In the genomic region with DNA sequence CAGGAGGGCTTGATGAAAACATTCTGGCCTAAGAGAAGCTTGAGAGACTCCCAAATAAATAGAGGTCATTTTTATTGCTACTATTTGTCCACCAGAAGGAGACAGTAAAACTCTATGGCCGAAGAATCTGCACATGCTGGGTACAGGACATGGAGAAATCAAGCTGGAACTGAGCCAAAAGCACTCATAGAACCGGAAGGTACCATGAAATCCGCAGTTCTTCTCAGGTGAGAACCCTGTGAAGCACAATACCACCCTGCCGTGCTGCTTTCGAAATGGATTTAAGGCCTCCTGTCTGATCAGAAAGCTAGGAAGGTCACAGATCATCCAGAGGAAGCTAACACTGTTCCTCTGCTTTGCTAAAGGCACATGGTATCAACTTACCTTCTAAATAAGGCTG, we compare ENCODE assay signal across 21 mouse cellular contexts. TPM values are rescaled to one million over a fixed set of nuclear protein-coding genes. Genes with fewer than 3 reads are reported as not detected.
DNase-seq lines count a peak whose midpoint lies in the region; ATAC-seq and TF ChIP-seq lines count a peak whose summit lies in the region.
"Had no signal": no experiment of that assay in that cellular context is flagged by ENCODE, and none has a peak within 500 bp of the region (broad histone marks: within the 10 kb centered on the region; RNA-seq: fewer than 3 reads in every experiment).

No protein-coding gene starts in this region.

- no peak overlapping the region for H3K4me2 ChIP-seq in intestine, postnatal 0 days (replicated peaks; ENCODE audit: low read depth)
- no peak overlapping the region for H3K4me2 ChIP-seq in intestine, embryonic 16.5 days (ENCODE audit: low read depth, low read length)
- H3K4me2 ChIP-seq: embryonic facial prominence, embryonic 15.5 days; heart, embryonic 15.5 days had no signal

- H3K27me3 ChIP-seq in intestine, postnatal 0 days (replicated peaks; ENCODE audit: control insufficient read depth, insufficient read depth, low read length), result no peaks in the 10 kb centered on the region
- no peaks in the 10 kb centered on the region for H3K27me3 ChIP-seq in intestine, embryonic 16.5 days (replicated peaks; ENCODE audit: control insufficient read depth, insufficient read depth, low read length)
- H3K27me3 ChIP-seq: embryonic facial prominence, embryonic 15.5 days; heart, embryonic 15.5 days; megakaryocyte, embryonic 14.5 days had no signal

- 0 out of 2 replicates have a peak, but pooled peaks have one; percentile 6 for TF ChIP-seq CTCF in intestine, postnatal 0 days (IDR thresholded peaks at IDR 0.05; ENCODE audit: low read depth)

- no peak for ATAC-seq in intestine, postnatal 0 days
- ATAC-seq in intestine, embryonic 16.5 days, result no peak
- no peak for ATAC-seq in megakaryocyte-erythroid progenitor cell, adult 5-6 weeks (replicated peaks; ENCODE audit: low FRiP score, low TSS enrichment, poor library complexity, severe bottlenecking)
- ATAC-seq: CD4-positive, CD25-positive, alpha-beta regulatory T cell, adult 4 months; inflammation-experienced regulatory T-cells, adult 6 months had no signal

- H3K4me1 ChIP-seq in intestine, postnatal 0 days (replicated peaks; ENCODE audit: control insufficient read depth, insufficient read depth, low read length), result no peaks in the 10 kb centered on the region
- H3K4me1 ChIP-seq in intestine, embryonic 16.5 days (ENCODE audit: control insufficient read depth, insufficient read depth, low read length), result no peaks in the 10 kb centered on the region
- H3K4me1 ChIP-seq: heart, embryonic 15.5 days; megakaryocyte, embryonic 14.5 days had no signal

- no peak overlapping the region for H3K9ac ChIP-seq in intestine, postnatal 0 days (ENCODE audit: low read depth, low read length)
- no peak overlapping the region for H3K9ac ChIP-seq in intestine, embryonic 16.5 days (ENCODE audit: low read depth, low read length)
- H3K9ac ChIP-seq: embryonic facial prominence, embryonic 15.5 days; heart, embryonic 15.5 days had no signal

- WGBS in intestine, postnatal 0 days, result 65% methylated on average over 5 of the region's 5 CpGs
- 64% methylated on average over 5 of the region's 5 CpGs for WGBS in intestine, embryonic 16.5 days

- H3K9me3 ChIP-seq in intestine, postnatal 0 days (ENCODE audit: control insufficient read depth), result no peaks in the 10 kb centered on the region
- no peaks in the 10 kb centered on the region for H3K9me3 ChIP-seq in intestine, embryonic 16.5 days (ENCODE audit: control insufficient read depth, low read length)
- H3K9me3 ChIP-seq: embryonic facial prominence, embryonic 15.5 days; forebrain, embryonic 10.5 days; heart, embryonic 15.5 days; hindbrain, embryonic 10.5 days; megakaryocyte, embryonic 14.5 days had no signal

- DNase-seq in lung, postnatal 36 days, result peak; percentile 4
- no peak for DNase-seq in lung, postnatal 10 days
- peak; percentile 51 for DNase-seq in ZHBTc4 (ENCODE audit: low read depth, low spot score)
- DNase-seq in skeletal muscle tissue, adult 2 months (ENCODE audit: low read depth, low spot score), result peak; percentile 4
- DNase-seq: adrenal gland, postnatal 25 days; cerebellum, adult 18-20 months; cerebellum, postnatal 36 days; gastrocnemius, adult 2 months; left cerebral cortex, postnatal 4 days had no signal

- H3K27ac ChIP-seq in intestine, postnatal 0 days (ENCODE audit: low read depth, low read length), result no peak overlapping the region
- H3K27ac ChIP-seq in intestine, embryonic 16.5 days (ENCODE audit: low read length), result no peak overlapping the region
- H3K27ac ChIP-seq: embryonic facial prominence, embryonic 15.5 days; forebrain, embryonic 10.5 days; gastrocnemius, adult 2 months; heart, embryonic 15.5 days; hindbrain, embryonic 10.5 days had no signal

- H3K36me3 ChIP-seq in intestine, postnatal 0 days (ENCODE audit: control insufficient read depth, insufficient read depth), result no peaks in the 10 kb centered on the region
- H3K36me3 ChIP-seq in intestine, embryonic 16.5 days (ENCODE audit: control insufficient read depth, insufficient read depth, low read length), result no peaks in the 10 kb centered on the region
- H3K36me3 ChIP-seq: embryonic facial prominence, embryonic 15.5 days; forebrain, embryonic 10.5 days; heart, embryonic 15.5 days; hindbrain, embryonic 10.5 days had no signal

- no peak overlapping the region for H3K4me3 ChIP-seq in intestine, postnatal 0 days (ENCODE audit: low read depth, low read length)
- no peak overlapping the region for H3K4me3 ChIP-seq in intestine, embryonic 16.5 days (ENCODE audit: low read length)
- H3K4me3 ChIP-seq: embryonic facial prominence, embryonic 15.5 days; forebrain, embryonic 10.5 days; gastrocnemius, adult 2 months; heart, embryonic 15.5 days; hindbrain, embryonic 10.5 days; megakaryocyte, embryonic 14.5 days had no signal

RNA-seq across cellular contexts. Expression of a gene that starts 59.7 kb away (rescaled TPM):
- 0.50 and 0.63 TPM in 2 replicates for polyA plus RNA-seq in intestine, postnatal 0 days (2015; fragmentation: Nextera tagmentation; extraction: Ambion mirVana)
- polyA plus RNA-seq in intestine, embryonic 16.5 days (2015; fragmentation: Nextera tagmentation; extraction: Ambion mirVana), result 0.57 and 0.65 TPM in 2 replicates
- total RNA-seq in megakaryocyte-erythroid progenitor cell, adult 5-6 weeks (2014; fragmentation: Nextera tagmentation), result not detected in 2 replicates
- total RNA-seq in megakaryocyte-erythroid progenitor cell, adult 5-6 weeks (2017), result not detected in 2 replicates
- total RNA-seq: granulocyte monocyte progenitor cell, adult 5-6 weeks had no signal
- polyA plus RNA-seq: CD4-positive, CD25-positive, alpha-beta regulatory T cell, adult 4 months; thymus, postnatal 0 days had no signal
